Mouse (Mus musculus) small intestine, adult 2 months (tissue): ENCODE data around the gene Mansc4.

ENCODE experiments used
- CTCF ChIP-seq: fragments of 200-500 bp; IDR thresholded peaks from 2 replicates; pipeline ENCODE4 v1.5.1; 2012; ENCODE audit warnings: low read depth, mild to moderate bottlenecking, control low read depth, inconsistent platforms, low read length, moderate library complexity, mixed read lengths; ENCODE audit not compliant: insufficient replicate concordance, insufficient read length; ENCODE audit errors: extremely low read depth
- POLR2A ChIP-seq: fragments of 200-500 bp; IDR thresholded peaks from 2 replicates; pipeline ENCODE4 v1.6.1; 2012; ENCODE audit warnings: low read depth, mild to moderate bottlenecking, control low read depth, inconsistent platforms, low read length, moderate library complexity

DNA sequence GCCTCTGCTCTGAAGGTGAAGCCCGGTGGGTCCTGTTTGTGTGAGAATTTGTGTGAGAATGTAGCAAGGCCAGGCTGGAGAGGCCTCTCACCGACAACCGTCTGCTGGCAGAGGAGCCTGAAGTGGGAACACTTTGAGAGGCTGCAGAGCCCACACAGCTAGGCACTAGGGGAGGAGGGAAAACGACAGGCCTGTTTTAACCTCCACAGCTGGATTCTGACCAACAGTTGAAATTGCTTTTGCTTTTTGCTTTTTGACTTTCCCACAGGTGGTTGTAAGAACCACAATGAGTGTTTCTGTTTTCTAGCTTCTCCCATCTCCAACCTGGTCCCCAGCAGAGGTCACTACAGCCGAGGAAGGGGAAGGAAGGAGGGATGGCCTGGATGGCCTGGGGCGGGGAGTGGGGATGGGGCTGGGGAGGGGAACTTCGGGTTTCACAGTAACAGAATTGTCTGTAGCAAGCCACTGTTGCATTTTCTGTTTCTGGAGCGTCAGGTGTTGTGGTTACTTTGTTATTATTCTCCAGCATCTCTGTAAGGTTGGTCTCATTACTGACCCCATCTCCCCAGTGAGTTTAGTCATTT lies 10.6 kb upstream of the Mansc4 start:
- no peak for TF ChIP-seq CTCF
- no peak for TF ChIP-seq POLR2A
